Mouse (Mus musculus) kidney, embryonic 14.5 days (tissue): ENCODE data around the gene Ttll5. TPM values are rescaled to one million over a fixed set of nuclear protein-coding genes. Genes with fewer than 3 reads are reported as not detected.

Experiments used
- ATAC-seq: fragments of 200-750 bp; cut with Nextera tagmentation; 2 replicates; pipeline ENCODE4 v1.8.0; 2017; ENCODE audit warnings: moderate number of reproducible peaks, mild to moderate bottlenecking, moderate TSS enrichment, moderate library complexity; ENCODE audit not compliant: low FRiP score, low TSS enrichment
- H3K27ac ChIP-seq: fragments of 300-500 bp; sonication (generic); 2 replicates; pipeline ENCODE4 v1.5.1; 2014; ENCODE audit warnings: low read depth, mild to moderate bottlenecking, low read length, moderate library complexity, mixed read lengths
- H3K27me3 ChIP-seq: fragments of 300-500 bp; sonication (generic); 2 replicates; pipeline ENCODE4 v1.6.1; 2014; ENCODE audit warnings: mild to moderate bottlenecking, low read length; ENCODE audit not compliant: control insufficient read depth, insufficient read depth
- H3K36me3 ChIP-seq: fragments of 300-500 bp; sonication (generic); 2 replicates; pipeline ENCODE4 v1.6.1; 2014; ENCODE audit warnings: low read length, mixed read lengths; ENCODE audit not compliant: control insufficient read depth, insufficient read depth
- H3K4me1 ChIP-seq: fragments of 300-500 bp; sonication (generic); 2 replicates; pipeline ENCODE4 v1.6.1; 2014; ENCODE audit warnings: low read length, mixed read lengths; ENCODE audit not compliant: control insufficient read depth, insufficient read depth
- H3K4me2 ChIP-seq: fragments of 300-500 bp; sonication (generic); replicated peaks from 2 replicates; pipeline ENCODE4 v1.6.1; 2014; ENCODE audit warnings: low read depth, mild to moderate bottlenecking, low read length
- H3K4me3 ChIP-seq: fragments of 300-500 bp; sonication (generic); 2 replicates; pipeline ENCODE4 v1.5.1; 2014; ENCODE audit warnings: mild to moderate bottlenecking, low read length
- H3K9ac ChIP-seq: fragments of 300-500 bp; sonication (generic); 2 replicates; pipeline ENCODE4 v1.6.1; 2014; ENCODE audit warnings: low read depth, mild to moderate bottlenecking, low read length, moderate library complexity
- H3K9me3 ChIP-seq: fragments of 300-500 bp; sonication (generic); 2 replicates; pipeline ENCODE4 v1.6.1; 2016; ENCODE audit warnings: low read length; ENCODE audit not compliant: control insufficient read depth
- WGBS: fragments of 180-500 bp; shearing (Covaris S2); extraction: QIAGEN DNeasy Blood & Tissue Kit; methylation state at CpG from one replicate; pipeline ENCODE4 v1.1.7; 2014; 5-methylcytosine and 5-hydroxymethylcytosine counted together
- polyA plus RNA-seq: library from polyadenylated mRNA; unstranded; fragments of >200 nt; fragmentation: Nextera tagmentation; extraction: Ambion mirVana; gene quantifications from 2 replicates; pipeline ENCODE4 v1.2.1, GENCODE M21; 2014

Ttll5 gene
- polyA plus RNA-seq, result 11.9 and 17.0 TPM in 2 replicates

GRCm38 (mm10) chr12:85824438-85825264 is at the start of gene Ttll5, which contains the start of gene Erg28:
Gene Ttll5, plus strand, starts transcription at chr12:85824659.
Gene Erg28, minus strand, starts transcription at chr12:85824550.
- Histone ChIP-seq H3K4me3 (peak within 1 kb of the TSS; percentile 75), H3K36me3 (peaks cover 14% of the 10 kb centered on the region), H3K27me3 (no peaks in the 10 kb centered on the region), H3K9ac (peak within 1 kb of the TSS; percentile 71), H3K4me2 (peak within 1 kb of the TSS; percentile 67), H3K27ac (peak within 1 kb of the TSS; percentile 98), H3K4me1 (peaks cover 10% of the 10 kb centered on the region; the same call in 1 of the 2 replicates), H3K9me3 (no peaks in the 10 kb centered on the region)
- WGBS, result under 1% methylated on average over 67 of the region's 67 CpGs
- peak; percentile 98 for ATAC-seq

GRCm38 (mm10) chr12:85778962-85779361 is 45.5 kb upstream of the Ttll5 start:
- ATAC-seq, result no peak
- Histone ChIP-seq H3K27ac (no peak overlapping the region), H3K4me3 (no peak overlapping the region), H3K9me3 (no peaks in the 10 kb centered on the region), H3K36me3 (no peaks in the 10 kb centered on the region), H3K4me2 (no peak overlapping the region), H3K4me1 (no peaks in the 10 kb centered on the region), H3K9ac (no peak overlapping the region), H3K27me3 (no peaks in the 10 kb centered on the region)
- 55% methylated on average over 3 of the region's 3 CpGs for WGBS

GRCm38 (mm10) chr12:85779707-85780106 is 44.8 kb upstream of the Ttll5 start:
- Histone ChIP-seq H3K36me3 (no peaks in the 10 kb centered on the region), H3K27me3 (no peaks in the 10 kb centered on the region), H3K9ac (no peak overlapping the region), H3K27ac (no peak overlapping the region), H3K4me2 (no peak overlapping the region), H3K4me3 (no peak overlapping the region), H3K9me3 (no peaks in the 10 kb centered on the region), H3K4me1 (no peaks in the 10 kb centered on the region)
- 92% methylated on average over 5 of the region's 5 CpGs for WGBS
- no peak for ATAC-seq

- H3K4me1 ChIP-seq, result peaks cover 10% of the 10 kb centered on the region; the same call in 1 of the 2 replicates
- no peaks in the 10 kb centered on the region for H3K36me3 ChIP-seq
- no peak overlapping the region for H3K4me2 ChIP-seq
- H3K27me3 ChIP-seq, result no peaks in the 10 kb centered on the region
- H3K4me3 ChIP-seq, result no peak overlapping the region
- no peak overlapping the region for H3K9ac ChIP-seq
- no peaks in the 10 kb centered on the region for H3K9me3 ChIP-seq
- H3K27ac ChIP-seq, result no peak overlapping the region
- 94% methylated on average over 3 of the region's 3 CpGs for WGBS
- ATAC-seq, result no peak
Measured at GRCm38 (mm10) chr12:85781606-85782005, 42.9 kb upstream of the Ttll5 start.

- Histone ChIP-seq H3K4me1 (peaks cover 10% of the 10 kb centered on the region; the same call in 1 of the 2 replicates), H3K4me2 (0 out of 2 replicates have a peak overlapping the region, but pooled peaks have one; percentile 8), H3K36me3 (no peaks in the 10 kb centered on the region), H3K4me3 (no peak overlapping the region), H3K9me3 (no peaks in the 10 kb centered on the region), H3K9ac (no peak overlapping the region), H3K27me3 (no peaks in the 10 kb centered on the region), H3K27ac (no peak overlapping the region)
- ATAC-seq, result peak; percentile 78
- 11% methylated on average over 19 of the region's 19 CpGs for WGBS
Measured at GRCm38 (mm10) chr12:85784916-85785815, 39.3 kb upstream of the Ttll5 start.

GRCm38 (mm10) chr12:85792158-85792557 is 32.3 kb upstream of the Ttll5 start:
- H3K27ac ChIP-seq, result no peak overlapping the region
- no peak overlapping the region for H3K9ac ChIP-seq
- 86% methylated on average over 4 of the region's 4 CpGs for WGBS
- H3K36me3 ChIP-seq, result no peaks in the 10 kb centered on the region
- no peaks in the 10 kb centered on the region for H3K9me3 ChIP-seq
- no peaks in the 10 kb centered on the region for H3K4me1 ChIP-seq
- H3K27me3 ChIP-seq, result no peaks in the 10 kb centered on the region
- H3K4me2 ChIP-seq, result no peak overlapping the region
- no peak for ATAC-seq
- no peak overlapping the region for H3K4me3 ChIP-seq

GRCm38 (mm10) chr12:85792821-85793346 is 31.6 kb upstream of the Ttll5 start:
- Histone ChIP-seq H3K4me1 (no peaks in the 10 kb centered on the region), H3K4me2 (no peak overlapping the region), H3K4me3 (no peak overlapping the region), H3K27ac (no peak overlapping the region), H3K9ac (no peak overlapping the region), H3K27me3 (no peaks in the 10 kb centered on the region), H3K36me3 (no peaks in the 10 kb centered on the region), H3K9me3 (no peaks in the 10 kb centered on the region)
- ATAC-seq, result no peak
- WGBS, result 53% methylated on average over 6 of the region's 6 CpGs

GRCm38 (mm10) chr12:85794094-85794493 is 30.4 kb upstream of the Ttll5 start:
- H3K4me1 ChIP-seq, result no peaks in the 10 kb centered on the region
- no peak for ATAC-seq
- no peak overlapping the region for H3K4me2 ChIP-seq
- no peaks in the 10 kb centered on the region for H3K9me3 ChIP-seq
- H3K4me3 ChIP-seq, result no peak overlapping the region
- no peaks in the 10 kb centered on the region for H3K36me3 ChIP-seq
- H3K9ac ChIP-seq, result no peak overlapping the region
- H3K27ac ChIP-seq, result no peak overlapping the region
- WGBS, result 76% methylated on average over 2 of the region's 2 CpGs
- H3K27me3 ChIP-seq, result no peaks in the 10 kb centered on the region
